Mouse (Mus musculus): ENCODE results near the gene Olfr93.

DNA sequence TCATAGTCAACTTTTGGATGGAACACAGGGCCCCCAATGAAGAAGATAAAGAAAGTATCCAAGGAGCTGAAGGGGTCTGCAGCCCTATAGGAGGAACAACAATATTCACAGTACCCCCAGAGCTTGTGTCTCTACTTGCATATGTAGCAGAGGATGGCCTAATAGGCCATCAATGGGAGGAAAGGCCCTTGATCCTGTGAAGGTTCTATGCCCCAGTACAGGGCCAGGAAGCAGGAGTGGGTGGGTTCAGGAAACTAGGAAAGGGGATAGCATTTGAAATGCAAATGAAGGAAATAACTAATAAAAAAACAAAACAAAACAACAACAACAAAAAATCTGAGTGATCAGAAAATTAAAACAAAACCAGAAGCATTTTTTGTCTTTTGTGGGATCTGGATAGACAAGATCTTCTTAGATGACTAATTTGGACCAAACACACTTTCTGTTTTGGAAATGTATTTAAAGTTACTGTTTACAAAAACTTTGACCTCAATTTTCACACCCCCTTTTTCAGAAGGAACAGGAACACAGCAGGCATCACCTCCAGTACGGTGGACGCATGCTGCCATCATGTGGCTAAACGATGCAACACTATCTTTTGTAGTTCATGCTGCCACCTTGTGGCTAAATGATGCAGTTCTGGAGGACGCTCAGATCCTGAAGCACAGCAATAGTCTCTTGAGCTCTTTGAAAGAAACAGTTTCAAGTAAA, 42.1 kb upstream of the Olfr93 start:
- peak; percentile 99 for TF ChIP-seq CTCF (IDR thresholded peaks at IDR 0.05; ENCODE audit: low read depth)
- no peak for TF ChIP-seq EP300 (IDR thresholded peaks at IDR 0.05; ENCODE audit: low read depth)

Data from liver, postnatal 0 days (tissue).